Mouse (Mus musculus) adrenal gland, postnatal 4 days (tissue): Measurements from ENCODE around the gene St6galnac6. TPM values are rescaled to one million over a fixed set of nuclear protein-coding genes. Genes with fewer than 3 reads are reported as not detected.

ENCODE experiments used
- DNase-seq, 2 experiments: peaks; one replicate each; pipeline ENCODE4 v3.0.0; 2021 to 2022; ENCODE audit warnings: low spot score in 2 of 2, mixed read lengths in 2 of 2
- long read RNA-seq, 2 experiments: library from polyadenylated mRNA; stranded (forward); transcript quantifications; one replicate each; pipeline ENCODE4 v2.0.0; 2021
- total RNA-seq, 2 experiments: library from RNA; stranded (reverse); gene quantifications; 2 replicates each; pipeline ENCODE4 v1.2.3; 2021

St6galnac6 gene
- 10 to 100 TPM; 53.0 to 58.0 TPM for total RNA-seq
- long read RNA-seq, experiment 1, partial matches to known transcripts: 3 of 16 reads
- long read RNA-seq, experiment 1, other reads (novel, unspliced or antisense): 4 of 16 reads
- long read RNA-seq, experiment 2, transcript St6galnac6-203 (7 exons, 2,394 nt): major isoform, 23 of 61 reads
- long read RNA-seq, experiment 2, partial matches to known transcripts: 10 of 61 reads
- long read RNA-seq, experiment 2, other reads (novel, unspliced or antisense): 21 of 61 reads

DNA sequence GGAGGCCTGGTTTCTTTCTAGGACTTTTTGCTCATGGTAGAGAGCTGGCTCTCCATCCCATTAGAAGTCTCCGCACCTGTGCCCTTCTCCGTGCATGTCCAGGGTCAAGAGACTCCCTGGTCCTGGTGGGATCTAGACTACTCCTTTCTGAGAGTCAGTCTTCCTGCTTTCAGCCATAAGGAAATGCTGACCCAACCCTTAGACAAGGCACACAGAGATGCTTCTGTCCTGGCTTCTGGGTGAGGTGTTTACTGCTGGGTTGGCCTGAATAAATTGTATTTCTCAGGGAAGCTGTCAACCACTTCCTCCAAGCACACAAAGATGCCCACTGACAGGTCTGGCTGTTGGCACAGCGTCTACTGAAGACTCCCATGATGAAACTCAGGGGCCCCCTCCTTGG, at the start of gene St6galnac6:
TSS of gene St6galnac6 (plus strand) at position 301 of the 400 bp plus-strand sequence.
- no peak for DNase-seq

DNA sequence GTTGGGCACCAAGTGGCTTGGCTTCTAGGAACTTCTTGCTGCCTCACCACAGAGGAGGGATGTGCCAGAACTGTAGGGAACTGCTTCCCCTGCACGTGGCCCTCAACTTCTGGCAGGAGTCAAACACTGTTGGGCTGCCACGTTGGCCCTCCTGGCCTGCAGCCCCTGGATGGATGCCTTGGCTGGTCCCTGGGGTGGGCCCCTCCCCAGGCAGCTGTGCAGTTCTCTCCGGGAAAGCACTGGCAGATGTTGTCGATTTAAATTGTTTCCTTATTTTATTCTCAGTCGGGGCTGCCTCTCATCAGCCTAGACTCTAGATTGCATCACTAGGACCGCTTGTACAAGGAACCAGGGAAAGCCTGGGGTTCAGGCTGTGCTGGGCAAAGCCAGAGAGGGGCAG, 49.7 kb upstream of the St6galnac6 start:
- no peak for DNase-seq

DNA sequence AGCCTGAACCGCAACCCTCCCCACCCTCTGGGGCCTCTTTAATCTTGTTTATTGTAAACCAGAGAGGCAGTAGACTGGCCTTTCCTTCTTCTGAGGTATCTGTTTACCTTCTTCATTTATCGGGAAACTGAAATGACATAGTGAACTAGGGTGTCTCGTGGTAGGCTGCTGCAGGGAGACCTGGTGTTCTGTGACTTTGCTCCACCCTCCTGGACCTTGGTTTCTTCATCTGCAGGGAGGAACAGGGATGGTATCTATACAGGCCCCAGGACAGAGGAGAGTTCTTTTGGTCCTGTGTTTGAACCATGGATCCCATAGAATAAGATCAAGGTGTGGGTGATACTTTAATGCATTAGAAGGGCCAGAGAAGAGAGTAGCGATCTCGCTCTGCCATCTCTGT, 48.3 kb upstream of the St6galnac6 start:
- DNase-seq: no peak

DNA sequence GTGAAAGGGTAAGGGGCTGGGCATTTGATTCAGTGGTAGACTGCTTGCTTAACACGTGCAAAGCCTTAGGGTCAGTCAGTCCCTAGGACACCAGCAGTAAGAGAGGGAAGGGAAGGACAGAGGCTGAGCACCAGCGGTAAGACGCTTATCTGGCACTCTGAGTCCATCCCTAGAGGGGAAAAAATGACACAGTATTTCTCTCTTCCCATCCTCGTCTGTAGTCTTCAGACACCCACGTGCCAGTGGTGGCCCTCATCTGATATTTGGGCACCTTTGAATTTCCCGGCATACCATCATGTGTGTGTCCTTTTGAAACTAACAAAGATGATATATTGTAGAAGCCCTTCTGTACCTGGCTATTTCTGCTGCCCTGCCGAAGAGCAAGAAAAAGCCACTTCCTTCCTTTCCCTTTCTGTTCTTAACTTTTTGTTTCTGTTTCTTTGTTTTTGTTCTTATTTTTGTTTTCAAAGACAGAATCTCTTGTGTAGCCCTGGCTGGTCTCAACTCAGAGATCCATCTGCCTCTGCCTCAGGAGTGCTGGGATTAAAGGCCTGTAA, 45.8 kb upstream of the St6galnac6 start:
- DNase-seq: no peak

DNA sequence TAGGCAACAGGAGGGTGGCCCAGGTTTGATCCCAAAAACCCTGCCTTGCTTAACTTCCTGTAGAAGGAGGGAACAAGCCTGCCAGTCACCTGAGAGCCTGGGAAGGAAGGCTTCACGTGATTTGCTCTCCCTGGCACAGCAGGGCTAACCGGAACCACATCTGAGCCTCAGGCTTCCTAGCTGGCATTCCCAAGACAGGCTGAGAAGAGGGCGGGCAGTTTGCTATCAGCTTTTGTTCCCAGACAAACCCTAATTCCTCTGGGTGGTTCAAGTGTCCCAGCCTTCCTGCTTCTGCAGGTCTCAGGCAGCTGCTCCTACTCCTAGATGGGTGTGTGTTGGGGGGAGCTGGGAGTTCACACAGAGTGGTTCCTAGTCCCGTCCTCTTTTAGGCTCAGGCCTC, 44.0 kb upstream of the St6galnac6 start:
- DNase-seq: no peak

DNA sequence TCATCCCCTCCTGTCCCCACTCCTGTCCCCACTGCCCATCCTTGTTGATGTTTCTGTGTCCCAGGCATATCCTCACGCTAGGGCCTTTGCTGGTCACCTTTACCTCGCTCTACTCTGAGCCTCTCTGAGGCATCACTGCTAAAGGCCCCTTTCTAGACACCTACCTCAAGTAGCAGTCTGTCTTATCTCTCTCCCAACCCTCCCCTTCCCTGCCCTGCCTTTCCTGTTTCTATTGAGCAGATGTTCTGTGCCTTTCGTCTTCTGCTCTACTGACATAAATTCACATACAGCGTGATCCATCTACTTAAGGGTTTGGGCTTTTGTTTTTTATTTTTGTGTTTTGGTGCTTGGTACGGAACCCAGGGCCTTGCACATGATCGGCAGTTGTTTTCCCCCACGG, 43.5 kb upstream of the St6galnac6 start:
- DNase-seq: no peak

DNA sequence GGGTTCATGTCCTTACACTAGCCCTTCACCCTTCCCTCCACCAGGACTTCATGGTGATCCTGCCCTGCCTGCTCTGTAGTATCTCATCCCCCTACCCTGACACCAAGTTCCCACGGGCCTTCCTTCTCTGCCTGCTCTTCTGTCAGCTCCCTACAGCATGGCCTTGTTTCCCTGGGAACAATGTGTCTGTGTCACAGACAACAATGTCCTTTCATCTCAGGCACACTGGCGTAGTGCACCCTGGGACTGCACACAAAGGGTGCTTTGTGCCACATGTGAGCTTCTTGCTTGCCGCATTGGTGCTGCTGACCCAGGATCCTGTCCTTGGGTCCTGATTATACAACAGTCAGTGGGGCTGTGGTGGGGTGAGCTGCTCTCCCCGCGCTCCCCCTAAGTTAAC, 39.9 kb upstream of the St6galnac6 start:
- no peak for DNase-seq

DNA sequence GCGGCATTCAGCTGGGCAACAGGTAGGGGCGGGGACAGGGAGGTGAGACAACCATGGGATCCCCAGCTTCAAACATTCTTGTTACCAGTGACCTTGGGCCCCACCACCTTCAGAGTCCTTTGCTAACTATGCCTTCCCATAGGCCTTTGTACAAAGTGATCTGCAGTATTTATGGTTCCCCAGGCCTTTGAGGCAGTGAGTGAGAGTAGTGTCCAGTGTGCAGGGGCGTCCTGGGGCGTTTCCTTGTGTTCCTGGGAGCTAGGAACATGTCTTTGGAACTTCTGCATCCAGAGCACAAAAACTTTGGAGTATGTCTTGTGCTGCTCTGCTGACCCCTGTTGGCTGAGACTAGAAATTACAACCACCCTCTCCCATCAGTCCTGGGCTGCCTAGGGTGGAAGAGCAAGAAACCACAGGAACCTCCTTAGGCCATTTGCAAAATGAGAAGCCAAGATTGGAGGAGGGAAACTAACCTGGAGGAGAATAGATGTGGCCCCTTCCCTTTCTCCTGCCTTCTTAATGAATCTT, 32.9 kb upstream of the St6galnac6 start:
- peak in 1 of 2 experiments; percentile 51 for DNase-seq

DNA sequence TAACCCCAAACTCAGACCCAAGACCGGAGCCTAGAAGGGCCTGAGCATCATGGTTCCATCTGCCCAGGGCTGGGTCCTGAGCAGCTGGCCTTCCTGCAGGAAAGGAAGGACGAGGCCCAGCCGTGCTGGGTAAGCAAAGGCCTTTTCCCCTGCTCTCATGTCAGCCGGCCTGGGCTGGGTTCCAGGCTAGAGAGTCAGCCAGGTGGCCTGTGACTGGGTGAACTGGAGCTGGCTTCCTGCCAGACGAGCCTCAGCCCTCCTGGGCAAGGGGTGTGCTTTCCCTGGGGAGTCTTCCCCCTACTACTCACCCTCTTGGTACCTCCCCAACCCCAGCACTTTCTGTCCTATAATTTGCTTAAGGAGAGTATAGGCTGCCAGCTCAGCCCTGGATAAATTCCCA, 31.4 kb upstream of the St6galnac6 start:
- no peak for DNase-seq

DNA sequence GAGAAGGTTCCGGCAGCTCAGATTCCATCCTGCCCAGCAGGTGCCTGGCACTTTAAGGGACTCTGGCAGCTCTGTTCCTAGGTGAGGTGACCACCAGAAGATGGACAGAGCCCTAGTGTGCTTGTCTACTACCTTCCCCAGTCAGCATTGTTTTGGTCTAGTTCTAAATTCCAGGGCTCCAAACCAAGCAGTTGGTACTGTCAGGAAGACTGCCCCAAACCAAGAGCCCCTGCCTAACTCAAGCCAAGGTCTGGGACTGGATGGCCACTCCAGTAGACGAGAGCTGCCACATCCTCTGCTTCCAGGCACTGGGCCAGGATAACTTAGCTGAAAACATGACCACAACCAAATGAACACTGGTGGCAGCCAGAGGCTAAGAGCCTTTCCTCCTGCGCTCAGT, 30.6 kb upstream of the St6galnac6 start:
- DNase-seq: no peak

DNA sequence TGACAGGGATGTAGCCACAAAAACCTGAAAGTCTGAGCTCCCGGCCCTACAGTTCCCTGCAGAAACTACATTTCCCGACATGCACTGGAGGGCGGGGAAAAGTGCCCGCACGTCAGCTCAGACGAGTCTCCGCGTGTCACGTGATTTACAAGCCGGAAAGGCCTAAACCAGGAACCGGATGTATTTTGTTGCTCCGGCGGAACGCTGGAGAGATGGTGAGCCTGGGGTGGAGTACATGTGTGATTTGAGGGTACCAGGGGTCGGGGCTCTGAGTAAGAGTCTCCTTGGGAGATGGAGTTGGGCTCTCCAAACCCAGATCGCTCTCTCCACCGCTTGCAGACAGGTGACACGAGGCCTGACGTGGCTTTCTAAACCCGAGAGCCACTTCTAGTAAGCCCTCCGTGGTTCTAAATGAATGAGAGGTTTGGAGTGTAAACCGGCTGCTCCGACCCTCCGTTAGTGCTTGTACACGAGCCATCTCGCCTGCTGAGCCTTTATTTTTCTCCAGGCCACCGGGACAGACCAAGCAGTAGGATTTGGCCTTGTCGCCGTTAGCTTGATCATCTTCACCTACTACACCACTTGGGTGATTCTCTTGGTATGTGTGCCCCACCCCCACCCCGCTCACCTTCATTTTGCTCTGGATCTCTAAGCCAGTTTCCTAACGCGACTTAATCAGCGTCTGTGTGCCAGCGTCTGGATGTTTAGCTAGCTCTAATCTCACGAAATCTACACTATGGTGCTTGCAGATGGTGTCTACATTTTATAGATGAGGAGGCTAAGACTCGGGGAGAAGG, 28.6 kb upstream of the St6galnac6 start, which contains the start of gene Dpm2:
TSS of gene Dpm2 (plus strand) at position 161 of the 797 bp plus-strand sequence.
- peak; percentile 54 to 72 for DNase-seq

DNA sequence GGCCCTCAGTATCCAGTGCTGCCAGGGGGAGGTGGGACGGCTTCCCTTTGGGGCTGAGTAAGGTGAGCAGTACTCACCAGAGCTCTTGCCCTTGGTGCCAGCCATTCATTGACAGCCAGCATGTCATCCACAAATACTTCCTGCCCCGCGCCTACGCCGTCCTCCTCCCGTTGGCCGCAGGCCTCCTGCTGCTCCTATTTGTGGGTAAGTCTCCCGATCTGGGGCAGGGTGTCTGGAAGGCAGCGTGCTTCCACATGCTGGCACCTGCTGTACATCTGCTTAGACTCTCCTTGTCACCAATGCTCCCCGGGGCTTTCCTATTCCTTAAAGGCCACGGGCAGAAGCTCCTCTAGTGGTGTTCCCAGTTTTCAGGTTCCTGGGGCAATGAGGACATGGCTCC, 27.3 kb upstream of the St6galnac6 start:
- no peak for DNase-seq

DNA sequence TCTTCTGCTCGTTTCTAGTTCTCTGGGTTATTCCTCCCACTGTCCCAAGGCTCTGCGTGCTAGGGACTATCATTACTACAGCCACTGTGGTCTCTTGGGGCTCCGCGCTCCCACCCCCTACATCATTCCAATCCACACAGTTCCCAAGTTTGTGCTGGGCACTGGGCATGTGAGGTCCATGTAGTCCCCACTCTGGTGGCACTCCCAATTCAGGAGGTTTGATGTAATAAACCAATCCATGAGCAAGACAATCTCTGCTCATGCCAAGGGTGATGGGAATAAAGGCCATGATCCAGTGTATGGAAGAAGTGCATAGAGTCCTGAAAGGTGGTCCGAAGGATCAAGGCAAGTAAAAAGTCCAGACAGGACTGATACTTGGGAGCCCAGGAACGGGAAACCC, 25.0 kb upstream of the St6galnac6 start, which contains the start of gene Pip5kl1:
TSS of gene Pip5kl1 (plus strand) at position 301 of the 400 bp plus-strand sequence.
- DNase-seq: no peak

DNA sequence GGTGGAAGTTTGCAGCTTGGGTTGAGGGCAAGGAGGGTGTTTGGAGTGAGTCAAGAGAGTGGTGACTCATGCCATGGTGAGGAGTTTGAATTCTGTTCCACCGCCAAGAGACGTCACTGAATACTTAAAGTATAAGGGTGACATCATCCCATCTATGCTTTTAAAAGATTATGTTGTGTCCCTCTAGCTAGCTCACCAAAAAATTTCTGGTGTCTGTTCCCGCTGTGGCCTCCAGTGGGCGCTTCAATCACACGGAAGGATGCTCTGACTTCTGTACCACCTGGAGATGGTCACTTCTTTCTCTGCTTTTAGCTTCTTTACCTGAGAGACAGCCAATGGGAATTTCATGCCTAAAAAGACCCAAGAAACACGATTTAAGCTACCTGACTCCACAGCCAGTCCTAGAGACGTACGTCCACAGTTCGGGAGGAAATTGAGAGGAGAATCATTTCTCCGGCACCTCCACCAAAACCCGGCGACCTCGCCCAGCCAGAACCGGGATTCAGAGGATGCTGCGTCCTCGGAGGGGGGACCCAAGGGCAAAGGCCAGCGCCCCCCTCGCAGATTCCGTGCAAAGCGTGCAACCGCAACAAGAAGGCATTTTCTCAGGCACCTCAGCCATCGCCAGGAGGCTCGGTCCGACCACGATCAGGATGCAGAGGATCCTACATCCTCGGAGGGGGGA, 24.5 kb upstream of the St6galnac6 start:
- DNase-seq: no peak

DNA sequence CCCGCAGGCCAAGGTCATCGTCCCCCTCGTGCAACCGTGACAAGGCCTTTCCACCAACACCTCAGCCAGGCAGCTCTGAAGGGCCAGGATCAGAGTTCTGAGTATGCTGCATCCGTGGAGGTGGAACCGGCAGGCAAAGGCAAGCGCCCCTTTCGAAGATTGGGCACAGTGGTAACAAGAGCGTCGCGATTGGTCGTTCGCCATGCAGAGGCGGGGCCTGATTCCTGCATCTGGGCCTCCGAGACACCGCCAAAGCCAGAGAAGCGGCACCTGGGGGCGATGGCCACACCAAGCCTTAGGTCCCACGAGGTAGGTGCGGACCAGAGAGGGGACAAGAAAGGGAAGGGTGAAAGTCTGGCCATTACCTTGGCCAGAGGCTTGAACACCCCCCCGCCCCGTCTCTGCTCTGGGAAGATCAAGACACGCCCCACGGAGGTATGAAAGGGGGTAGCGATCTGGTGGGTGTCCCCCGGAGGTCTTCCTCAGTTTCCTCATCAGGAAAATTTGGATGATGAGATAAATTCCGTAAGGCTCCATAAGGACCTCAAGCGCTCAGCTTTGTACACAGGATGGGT, 23.8 kb upstream of the St6galnac6 start, which contains the start of gene 9430097D07Rik:
TSS of gene 9430097D07Rik (minus strand) at position 99 of the 575 bp plus-strand sequence.
- no peak for DNase-seq

DNA sequence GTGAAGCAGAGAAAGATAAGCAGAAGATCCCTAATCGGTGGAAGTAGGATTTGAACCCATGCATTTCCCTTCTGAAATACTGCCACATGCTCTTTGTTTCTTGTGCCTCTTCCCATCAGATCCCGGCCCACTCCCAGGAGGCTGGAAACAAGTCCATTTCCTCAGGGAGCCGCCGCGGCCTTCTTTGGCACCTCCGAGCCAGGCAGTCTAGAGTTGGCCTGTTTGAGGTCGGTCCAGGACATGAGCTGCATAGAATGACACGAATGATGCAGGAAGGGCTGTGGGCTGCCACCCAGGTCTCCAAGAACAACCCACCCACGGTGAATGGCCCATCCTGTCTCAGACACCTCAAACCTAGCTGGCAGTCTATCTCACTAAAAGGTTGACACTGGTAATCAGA, 23.0 kb upstream of the St6galnac6 start:
- DNase-seq: no peak

DNA sequence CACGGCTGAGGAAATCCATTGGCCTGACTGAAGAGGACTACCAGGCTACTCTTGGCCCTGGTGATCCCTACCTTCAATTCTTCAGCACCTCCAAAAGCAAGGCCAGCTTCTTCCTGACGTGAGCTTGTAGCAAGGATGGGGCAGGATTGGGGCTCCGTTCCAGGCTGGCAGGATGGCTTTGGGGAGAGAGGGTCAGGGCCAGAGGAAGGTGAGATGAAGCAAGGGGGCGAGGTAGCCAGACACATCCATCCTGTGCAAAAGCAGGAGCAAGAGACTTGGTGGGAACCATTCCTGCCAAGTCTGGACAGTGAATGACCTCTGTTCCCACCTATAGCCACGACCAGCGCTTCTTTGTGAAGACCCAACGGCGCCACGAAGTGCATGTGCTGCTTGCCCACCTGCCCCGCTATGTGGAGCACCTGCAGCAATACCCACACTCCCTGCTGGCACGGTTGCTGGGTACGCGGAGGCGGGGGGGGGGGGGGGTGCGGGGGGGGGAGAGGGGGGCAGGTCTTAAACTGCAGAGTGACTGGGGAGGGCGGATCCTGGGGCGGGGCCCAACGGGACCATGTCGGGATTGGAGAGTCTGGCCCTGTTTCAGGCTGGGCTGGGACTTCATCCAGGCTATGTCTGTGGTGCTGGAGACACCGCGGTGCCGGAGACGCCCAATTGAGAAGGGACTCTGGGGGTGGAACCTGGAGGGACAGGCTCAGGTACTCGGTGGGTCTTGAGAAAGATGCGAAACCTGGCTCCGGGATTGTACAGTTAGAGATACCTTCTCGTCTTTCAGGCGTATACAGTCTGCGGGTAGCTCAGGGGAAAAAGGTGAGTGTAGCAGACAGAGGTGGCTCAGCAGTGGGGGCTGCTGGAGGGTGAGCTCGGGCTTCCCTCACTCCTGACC, 21.1 kb upstream of the St6galnac6 start:
- DNase-seq: no peak

DNA sequence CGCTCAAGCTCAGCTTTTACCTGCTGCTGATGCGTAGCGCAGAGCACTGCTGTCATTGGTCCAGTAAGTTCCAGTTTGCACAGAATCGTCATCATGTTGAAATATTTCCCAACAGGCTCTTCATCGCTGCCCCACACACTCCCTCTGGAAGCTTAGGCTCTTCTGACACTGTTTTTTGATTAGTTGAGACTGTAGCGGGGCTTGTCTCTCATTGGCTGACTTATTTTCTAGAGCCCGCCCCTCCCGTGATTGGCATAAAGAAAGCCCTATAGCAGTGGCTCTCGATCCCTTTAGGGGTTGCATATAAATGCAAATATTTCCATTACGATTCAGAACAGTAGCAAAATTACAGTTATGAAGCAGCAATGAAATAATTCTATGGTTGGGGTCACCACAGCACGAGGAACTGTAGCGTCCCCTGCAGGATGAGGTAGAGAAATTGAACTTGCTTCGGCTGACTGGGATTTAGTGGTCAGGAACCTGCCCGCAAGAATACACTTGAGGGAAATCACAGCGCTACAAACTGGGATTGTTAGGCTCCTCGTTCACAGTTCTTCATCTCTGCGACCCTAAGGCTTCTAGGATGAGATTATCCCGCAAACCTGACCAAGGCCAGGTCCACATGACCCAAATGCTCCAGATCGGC, 17.9 kb upstream of the St6galnac6 start:
- no peak for DNase-seq
